Mouse (Mus musculus) embryo, embryonic 11.5 days (tissue): ENCODE data around the gene Spag8.

Source experiments
- DNase-seq: peaks from one replicate; pipeline ENCODE4 v3.0.0-alpha.2; 2012; ENCODE audit warnings: low read depth, low spot score

Gene Spag8

GRCm38 (mm10) chr4:43652726-43653125 lies 668 bp downstream of the Spag8 start:
- no peak for DNase-seq

DNA sequence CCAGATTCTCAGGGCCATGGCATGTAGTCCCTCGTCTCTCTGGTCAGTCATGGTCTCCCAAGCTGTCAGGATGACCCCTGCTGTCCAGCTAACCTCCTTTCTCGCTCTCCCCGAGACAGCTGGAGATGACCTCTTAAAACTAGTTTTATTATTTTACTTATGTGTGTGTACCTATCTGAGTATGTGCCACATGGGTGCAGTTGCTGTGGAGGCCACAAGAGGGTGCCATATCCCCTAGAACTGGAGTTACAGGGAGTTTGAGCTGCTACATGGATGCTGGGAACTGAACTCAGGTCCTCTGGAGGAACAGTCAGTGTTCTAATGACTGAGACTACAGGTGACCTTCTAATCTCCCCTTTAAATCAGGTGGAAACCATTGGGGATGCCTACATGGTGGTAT lies 3.6 kb downstream of the Spag8 start:
- no peak for DNase-seq

- no peak for DNase-seq
Observed at GRCm38 (mm10) chr4:43640491-43640890, 12.9 kb downstream of the Spag8 start.

DNA sequence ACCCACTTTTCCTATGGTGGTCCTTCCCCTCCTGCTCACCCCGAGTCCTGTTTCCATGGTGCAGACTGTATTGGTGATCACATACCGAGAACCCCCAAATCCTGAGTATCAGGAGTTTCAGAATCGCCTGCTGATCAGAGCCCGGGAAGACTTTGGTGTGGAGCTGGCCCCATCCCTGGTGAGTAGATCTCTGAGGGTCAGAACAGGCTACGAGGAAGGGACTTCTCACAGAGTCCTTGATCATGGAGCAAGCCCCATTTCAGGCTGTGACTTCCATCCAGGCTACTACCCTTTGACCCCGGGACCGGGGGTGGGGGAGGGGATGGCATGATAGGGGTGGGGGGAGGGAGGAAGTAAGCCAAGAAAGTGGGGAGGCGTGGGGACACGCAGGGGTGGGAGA lies 13.3 kb downstream of the Spag8 start:
- no peak for DNase-seq

GRCm38 (mm10) chr4:43636751-43637150 lies 16.6 kb downstream of the Spag8 start:
- no peak for DNase-seq

DNA sequence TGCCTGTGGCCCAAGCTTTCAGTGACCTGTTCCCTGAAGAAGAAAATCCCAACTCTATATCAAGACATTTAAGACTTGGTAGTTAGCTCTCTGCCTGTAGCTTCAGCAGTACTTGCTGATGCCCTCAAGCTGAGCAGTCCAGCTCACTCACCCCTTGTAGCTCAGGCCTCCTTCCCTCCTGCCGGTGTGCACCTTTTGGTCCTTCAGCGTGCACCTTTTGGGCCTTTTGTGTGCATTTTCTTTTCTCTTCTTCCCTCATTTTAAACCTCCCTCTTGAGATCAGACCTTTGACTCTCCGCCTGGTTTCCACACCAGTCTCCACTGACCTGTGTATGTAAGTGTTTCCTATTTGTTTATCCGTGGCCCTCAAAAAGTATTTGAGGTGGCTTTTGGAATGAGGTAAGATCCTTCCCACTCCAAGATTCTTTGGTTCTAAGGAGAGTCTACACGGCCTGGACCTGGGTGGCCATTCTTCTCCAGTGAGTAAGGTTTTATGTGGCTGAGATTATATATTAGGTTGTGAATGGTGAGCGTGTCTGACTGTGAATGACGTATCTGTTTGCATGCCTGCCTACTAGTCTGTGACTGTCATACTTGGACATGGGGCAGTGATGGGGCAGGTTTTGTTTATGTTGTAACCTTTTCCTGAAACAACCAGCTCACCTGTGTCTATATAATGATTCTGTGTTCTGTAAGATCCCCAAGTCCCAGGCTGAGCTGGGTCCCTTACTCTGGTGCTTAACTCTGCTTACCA lies 18.6 kb downstream of the Spag8 start:
- no peak for DNase-seq

DNA sequence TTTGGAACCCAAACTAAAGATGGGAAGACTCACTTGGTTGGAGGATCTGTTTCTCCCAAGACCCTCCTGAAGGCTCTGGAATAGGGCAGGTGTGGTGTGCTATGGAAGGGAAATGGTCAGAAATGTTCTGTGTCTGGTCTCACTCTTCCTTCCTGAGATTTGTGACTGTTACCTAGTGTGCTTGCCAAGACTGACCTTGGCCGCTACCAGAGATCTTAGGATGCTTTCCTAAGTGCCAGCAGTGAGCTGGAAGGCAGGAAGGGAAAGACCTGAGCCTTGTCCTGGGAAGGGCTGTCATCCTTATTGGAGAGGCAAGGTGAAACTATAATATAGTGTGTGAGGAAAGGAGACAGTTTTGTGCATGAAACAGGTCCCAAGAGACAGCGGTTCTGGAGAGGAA lies 19.7 kb downstream of the Spag8 start:
- no peak for DNase-seq

GRCm38 (mm10) chr4:43633296-43633695 lies 20.1 kb downstream of the Spag8 start:
- no peak for DNase-seq

DNA sequence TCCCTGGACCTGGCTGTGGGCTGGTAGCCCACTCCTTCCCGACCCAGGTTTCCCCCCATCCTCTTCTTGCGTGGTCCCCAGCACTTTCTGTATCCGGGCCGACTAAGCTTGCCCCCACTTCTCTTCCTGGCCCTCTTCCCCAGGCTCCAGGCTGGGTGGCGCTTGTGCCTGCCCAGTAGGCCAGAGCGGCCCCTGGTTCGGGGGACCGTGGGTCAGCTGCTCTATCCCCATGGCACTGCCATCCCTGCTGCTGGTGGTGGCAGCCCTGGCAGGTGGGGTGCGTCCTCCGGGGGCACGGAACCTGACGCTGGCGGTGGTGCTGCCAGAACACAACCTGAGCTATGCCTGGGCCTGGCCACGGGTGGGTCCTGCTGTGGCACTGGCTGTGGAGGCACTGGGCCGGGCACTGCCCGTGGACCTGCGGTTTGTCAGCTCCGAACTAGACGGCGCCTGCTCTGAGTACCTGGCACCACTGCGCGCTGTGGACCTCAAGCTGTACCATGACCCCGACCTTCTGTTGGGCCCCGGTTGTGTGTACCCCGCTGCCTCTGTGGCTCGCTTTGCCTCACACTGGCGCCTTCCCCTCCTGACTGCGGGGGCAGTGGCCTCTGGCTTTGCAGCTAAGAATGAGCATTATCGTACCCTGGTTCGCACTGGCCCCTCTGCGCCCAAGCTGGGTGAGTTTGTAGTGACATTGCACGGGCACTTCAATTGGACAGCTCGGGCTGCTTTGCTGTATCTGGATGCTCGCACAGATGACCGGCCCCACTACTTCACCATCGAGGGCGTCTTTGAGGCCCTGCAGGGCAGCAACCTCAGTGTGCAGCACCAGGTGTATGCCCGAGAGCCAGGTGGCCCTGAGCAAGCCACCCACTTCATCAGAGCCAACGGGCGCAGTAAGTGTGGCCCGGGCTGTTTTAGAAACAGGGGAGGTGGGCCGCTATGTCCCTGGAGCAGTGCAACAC lies 21.2 kb downstream of the Spag8 start:
- no peak for DNase-seq

DNA sequence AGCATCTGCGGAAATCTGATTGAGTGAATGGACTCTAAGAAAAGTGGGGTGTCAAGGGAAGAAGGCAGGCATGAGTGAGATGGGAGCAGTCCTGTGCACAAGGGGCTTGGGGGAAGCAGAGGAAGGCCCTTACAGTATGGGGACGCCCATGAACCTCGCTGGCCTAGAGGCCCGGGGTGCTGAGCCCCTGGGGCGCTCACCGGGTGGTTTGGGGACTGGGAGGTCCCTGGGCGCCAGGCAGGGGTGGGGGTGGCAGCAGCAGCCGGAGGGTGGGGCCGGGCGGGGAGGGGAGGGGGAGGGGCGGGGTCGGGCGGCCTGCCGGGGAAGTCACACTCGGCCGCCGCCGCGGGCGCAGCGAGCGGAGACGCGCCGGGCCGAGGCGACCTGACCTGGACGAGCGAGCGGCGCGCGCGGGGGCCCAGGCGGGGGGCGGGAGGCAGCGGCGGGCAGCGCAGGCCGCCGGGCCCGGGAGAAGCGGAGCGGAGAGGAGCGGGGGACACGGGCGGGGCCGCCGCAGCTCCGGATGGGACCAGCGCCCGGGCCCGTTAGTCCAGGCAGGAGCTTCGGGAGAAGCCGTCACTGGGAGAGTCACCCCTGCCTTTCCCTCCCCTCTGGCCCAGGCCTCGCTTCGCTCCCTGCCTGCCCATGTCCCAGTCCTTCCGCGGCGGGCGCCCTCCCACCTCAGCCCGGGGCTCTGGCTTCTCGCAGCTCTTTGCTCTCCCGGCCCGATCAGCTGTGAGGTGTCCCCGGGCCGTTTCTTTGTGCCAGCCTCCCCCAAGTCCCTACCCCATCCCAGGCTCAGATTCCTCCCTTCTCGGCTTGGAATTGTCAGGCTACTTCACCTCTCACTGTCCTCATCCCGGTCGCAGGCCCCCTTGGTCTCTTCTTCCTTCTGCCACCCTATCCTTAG lies 22.1 kb downstream of the Spag8 start, which contains the start of gene Npr2:
Npr2 (plus strand) TSS at position 890 of the 910 bp plus-strand sequence.
- DNase-seq = no peak

- DNase-seq = no peak
Observed at GRCm38 (mm10) chr4:43630671-43631045, 22.7 kb downstream of the Spag8 start.

GRCm38 (mm10) chr4:43630030-43630581 lies 23.3 kb downstream of the Spag8 start:
- peak; percentile 73 for DNase-seq

- DNase-seq = no peak
Observed at GRCm38 (mm10) chr4:43629106-43629817, 24.1 kb downstream of the Spag8 start.

- no peak for DNase-seq
Observed at GRCm38 (mm10) chr4:43620146-43620778, 33.1 kb downstream of the Spag8 start.

- DNase-seq = no peak
Observed at GRCm38 (mm10) chr4:43613060-43613730, 40.2 kb downstream of the Spag8 start.

- DNase-seq = no peak
Observed at GRCm38 (mm10) chr4:43612534-43612933, 40.9 kb downstream of the Spag8 start.

DNA sequence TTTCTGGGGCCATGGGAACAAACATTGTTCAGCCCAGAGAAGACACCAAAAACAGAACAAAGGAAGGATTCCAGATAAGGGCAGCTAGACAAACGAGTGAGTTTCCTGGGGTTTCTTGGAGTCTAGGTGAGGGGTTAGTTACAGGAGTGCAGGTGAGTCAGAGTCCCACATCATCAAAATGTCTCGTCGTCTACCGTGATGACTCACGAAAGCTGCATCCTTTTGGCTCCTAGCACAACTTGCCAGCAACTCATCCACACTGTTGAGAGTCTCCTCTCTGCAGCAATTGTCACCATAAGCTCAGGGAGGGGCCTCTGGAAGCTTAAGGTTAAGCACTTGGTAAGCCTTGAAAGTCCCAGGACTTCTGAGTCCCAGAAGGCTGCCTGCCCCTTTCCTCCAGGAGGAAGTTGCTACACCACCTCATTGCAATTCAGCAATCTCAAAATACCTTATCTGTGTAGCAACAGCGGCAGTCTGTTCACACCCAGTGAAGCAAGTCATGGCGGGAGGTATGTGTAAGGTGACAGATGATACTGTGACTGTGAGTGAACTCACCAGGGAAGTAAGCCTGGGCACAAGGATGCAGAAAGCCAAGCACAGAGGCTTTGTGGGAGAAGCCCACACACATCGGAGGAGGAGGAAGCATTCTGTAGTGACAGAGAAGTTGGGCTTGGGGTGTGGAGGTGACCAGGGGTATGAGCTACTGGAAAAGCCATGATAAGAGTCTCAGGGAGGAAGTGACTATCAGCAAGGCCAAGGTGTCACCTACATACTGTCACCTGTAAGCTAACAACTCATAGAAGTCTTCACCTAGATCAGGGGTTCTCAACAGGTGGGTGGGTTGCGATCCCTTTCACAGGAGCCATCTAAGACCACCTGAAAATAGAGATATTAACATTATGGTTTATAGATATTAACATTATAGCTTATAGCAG lies 48.4 kb downstream of the Spag8 start:
- DNase-seq = no peak

GRCm38 (mm10) chr4:43604099-43604498 lies 49.3 kb downstream of the Spag8 start:
- DNase-seq = no peak
